In the genomic region with DNA sequence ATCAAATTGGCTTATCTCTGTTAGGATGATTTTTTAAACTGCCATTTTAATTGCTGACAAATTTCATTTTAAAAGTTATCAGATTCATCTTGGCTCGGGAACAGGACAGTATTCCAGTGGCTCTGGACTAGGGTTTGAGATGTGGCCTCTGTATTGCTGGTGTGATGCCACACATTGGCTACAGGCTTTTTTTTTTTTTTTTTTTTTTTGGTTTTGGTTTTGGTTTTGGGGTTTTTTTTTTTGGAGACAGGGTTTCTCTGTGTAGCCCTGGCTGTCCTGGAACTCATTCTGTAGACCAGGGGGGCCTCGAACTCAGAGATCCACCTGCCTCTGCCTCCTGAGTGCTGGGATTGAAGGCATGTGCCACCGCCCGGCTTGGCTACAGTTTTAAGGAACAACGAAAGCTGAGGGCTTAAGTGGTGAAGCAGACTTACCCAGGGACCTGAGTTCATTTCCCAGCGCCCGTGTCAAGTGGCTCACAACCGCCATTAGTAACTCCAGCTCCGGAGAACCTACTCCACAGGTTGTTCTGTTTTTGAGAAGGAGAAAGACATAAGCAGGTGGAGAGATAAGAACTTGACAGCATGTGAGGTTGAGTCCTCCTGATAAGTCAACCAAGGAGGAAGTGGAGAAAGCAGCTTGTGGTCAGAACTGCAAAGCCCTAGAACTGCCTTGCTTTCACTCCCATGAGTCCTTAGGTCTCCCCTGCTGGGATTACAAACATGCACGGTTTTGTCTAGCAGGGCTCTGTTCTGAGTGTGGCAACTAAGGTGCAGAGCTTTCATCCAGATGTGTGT, we compare ENCODE assay signal across 12 mouse cellular contexts. TPM values are rescaled to one million over a fixed set of nuclear protein-coding genes. Genes with fewer than 3 reads are reported as not detected.
DNase-seq lines count a peak whose midpoint lies in the region; ATAC-seq lines count a peak whose summit lies in the region.
"Had no signal": no experiment of that assay in that cellular context is flagged by ENCODE, and none has a peak within 500 bp of the region (broad histone marks: within the 10 kb centered on the region; RNA-seq: fewer than 3 reads in every experiment).

No protein-coding gene starts in this region.

- H3K9ac ChIP-seq in forebrain, embryonic 13.5 days, result no peak overlapping the region

- H3K4me1 ChIP-seq in brown adipose tissue, adult 24 weeks (ENCODE audit: control insufficient read depth, insufficient read depth, insufficient read length, low read length), result no peaks in the 10 kb centered on the region
- peaks cover 14% of the 10 kb centered on the region for H3K4me1 ChIP-seq in megakaryocyte, embryonic 14.5 days
- no peaks in the 10 kb centered on the region for H3K4me1 ChIP-seq in forebrain, embryonic 13.5 days
- no peaks in the 10 kb centered on the region for H3K4me1 ChIP-seq in midbrain, embryonic 10.5 days

- 0 out of 2 replicates have a peak overlapping the region, but pooled peaks have one; percentile 14 for H3K4me3 ChIP-seq in brown adipose tissue, adult 24 weeks (ENCODE audit: insufficient read depth, low read depth, low read length)
- peak overlapping the region; percentile 87 for H3K4me3 ChIP-seq in megakaryocyte, embryonic 14.5 days (replicated peaks)
- H3K4me3 ChIP-seq in forebrain, embryonic 13.5 days, result no peak overlapping the region
- no peak overlapping the region for H3K4me3 ChIP-seq in midbrain, embryonic 10.5 days

- WGBS in forebrain, embryonic 13.5 days, result 81% methylated on average over 10 of the region's 10 CpGs
- WGBS in midbrain, embryonic 10.5 days, result 84% methylated on average over 10 of the region's 10 CpGs

- H3K36me3 ChIP-seq in megakaryocyte, embryonic 14.5 days (replicated peaks; ENCODE audit: low read length), result peaks cover 10% of the 10 kb centered on the region
- H3K36me3 ChIP-seq in forebrain, embryonic 13.5 days (ENCODE audit: poor library complexity, severe bottlenecking), result no peaks in the 10 kb centered on the region
- H3K36me3 ChIP-seq in midbrain, embryonic 10.5 days, result no peaks in the 10 kb centered on the region

- H3K27ac ChIP-seq in brown adipose tissue, adult 24 weeks (replicated peaks; ENCODE audit: low read depth, low read length), result no peak overlapping the region
- no peak overlapping the region for H3K27ac ChIP-seq in forebrain, embryonic 13.5 days
- H3K27ac ChIP-seq in midbrain, embryonic 10.5 days (replicated peaks), result no peak overlapping the region

- H3K27me3 ChIP-seq in megakaryocyte, embryonic 14.5 days (replicated peaks), result no peaks in the 10 kb centered on the region
- no peaks in the 10 kb centered on the region for H3K27me3 ChIP-seq in forebrain, embryonic 13.5 days
- H3K27me3 ChIP-seq in midbrain, embryonic 10.5 days (ENCODE audit: low read depth, poor library complexity, severe bottlenecking), result no peaks in the 10 kb centered on the region

- no peak overlapping the region for H3K4me2 ChIP-seq in forebrain, embryonic 13.5 days

- DNase-seq in A20 (ENCODE audit: low read depth, low spot score) (peak; percentile 81), adipocyte (ENCODE audit: low spot score) (no peak)
- DNase-seq in CD8-positive naive resting alpha-beta T cell, adult 2 months (ENCODE audit: low read depth in 2 of 2, low spot score in 2 of 2), result peak; percentile 31 to 40
- DNase-seq in cerebellum, postnatal 25 days, result no peak
- DNase-seq in midbrain, embryonic 10.5 days (ENCODE audit: low spot score), result no peak
- DNase-seq: adrenal gland, adult 2 months; cerebellum, adult 8-10 months; heart, postnatal 10 days; kidney, postnatal 36 days had no signal

- peaks cover 29% of the 10 kb centered on the region for H3K9me3 ChIP-seq in megakaryocyte, embryonic 14.5 days
- H3K9me3 ChIP-seq in forebrain, embryonic 13.5 days (replicated peaks), result no peaks in the 10 kb centered on the region
- H3K9me3 ChIP-seq in midbrain, embryonic 10.5 days (replicated peaks), result peaks cover 4% of the 10 kb centered on the region; the same call in 1 of the 2 replicates

- no peak for ATAC-seq in forebrain, embryonic 13.5 days

RNA-seq across cellular contexts. Expression of a gene that starts 21.7 kb away (rescaled TPM):
- polyA plus RNA-seq in brown adipose tissue, adult 24 weeks (2012; ENCODE audit: insufficient read depth, insufficient read length, missing spikeins), result 16.1 and 19.0 TPM in 2 replicates
- polyA plus RNA-seq in megakaryocyte, embryonic 14.5 days (2012; ENCODE audit: insufficient read depth, low replicate concordance), result 5.6 and 6.9 TPM in 2 replicates
- 20.4 and 23.5 TPM in 2 replicates for polyA plus RNA-seq in forebrain, embryonic 13.5 days (2015; fragmentation: Nextera tagmentation; extraction: Ambion mirVana)
- 25.0 and 26.4 TPM in 2 replicates for polyA plus RNA-seq in midbrain, embryonic 10.5 days (2016; fragmentation: Nextera tagmentation; extraction: Ambion mirVana)

Comparison
In these comparisons a context has a peak if more than half of its experiments do, and no peak if none do; other contexts are left out.
1. DNase-seq: peak in A20 (single experiment) and CD8-positive naive resting alpha-beta T cell, adult 2 months (2 of 2); none in cerebellum, postnatal 25 days (0 of 2), midbrain, embryonic 10.5 days (single experiment) and adipocyte (single experiment).
2. H3K4me3 ChIP-seq: peak in brown adipose tissue, adult 24 weeks (single experiment) and megakaryocyte, embryonic 14.5 days (single experiment); none in forebrain, embryonic 13.5 days (single experiment) and midbrain, embryonic 10.5 days (single experiment).